Mouse (Mus musculus) layer of hippocampus, adult 11-12 months (tissue): Measurements from ENCODE around the gene Skida1.

Experiments
- DNase-seq: peaks from one replicate; pipeline ENCODE4 v3.0.0; 2022; ENCODE audit warnings: low spot score

Skida1 gene

GRCm38 (mm10) chr2:18015581-18015980 is 33.3 kb downstream of the Skida1 start:
- no peak for DNase-seq

GRCm38 (mm10) chr2:18012866-18013265 is 36.0 kb downstream of the Skida1 start:
- DNase-seq = no peak

GRCm38 (mm10) chr2:18011226-18011625 is 37.6 kb downstream of the Skida1 start:
- no peak for DNase-seq

DNA sequence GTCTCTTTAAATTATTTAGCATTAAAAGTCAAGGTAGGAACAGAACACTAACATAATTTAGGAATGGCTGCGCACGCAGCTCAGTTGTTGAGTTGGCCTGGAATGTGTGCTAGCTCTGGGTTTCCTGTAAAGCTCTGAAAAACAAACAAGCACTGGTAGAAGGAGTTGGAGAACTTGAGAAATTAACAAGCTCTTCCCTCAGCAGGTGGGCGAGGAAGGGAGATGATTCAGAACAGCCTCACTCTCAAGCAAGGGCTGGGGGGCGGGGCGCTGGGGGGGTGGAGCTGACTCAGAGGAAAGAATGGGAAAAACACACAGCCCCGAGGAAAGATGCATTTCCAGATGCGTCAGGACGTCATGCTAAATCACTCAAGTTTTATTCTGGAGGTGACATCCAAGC is 43.7 kb downstream of the Skida1 start:
- DNase-seq = no peak

- DNase-seq = no peak
These were observed 44.6 kb downstream of the Skida1 start for GRCm38 (mm10) chr2:18004286-18004685.

- no peak for DNase-seq
These were observed 46.5 kb downstream of the Skida1 start for GRCm38 (mm10) chr2:18002306-18002705.

- no peak for DNase-seq
These were observed 52.0 kb downstream of the Skida1 start, which contains the start of gene H2al2a for GRCm38 (mm10) chr2:17996858-17997257. Gene H2al2a (minus strand): TSS chr2:17996958.
